Comparison of ENCODE assay signal across 10 mouse cellular contexts in genomic region chr9:91384136-91384500, GRCm38 (mm10). TPM values are rescaled to one million over a fixed set of nuclear protein-coding genes. Genes with fewer than 3 reads are reported as not detected.
DNase-seq lines count a peak whose midpoint lies in the region; ATAC-seq and TF ChIP-seq lines count a peak whose summit lies in the region.
"Had no signal": no experiment of that assay in that cellular context is flagged by ENCODE, and none has a peak within 500 bp of the region (broad histone marks: within the 10 kb centered on the region; RNA-seq: fewer than 3 reads in every experiment).

No protein-coding gene starts in this region.

- H3K9me3 ChIP-seq in E14TG2a.4 (ENCODE audit: low read length) (peaks cover 47% of the 10 kb centered on the region), G1E (replicated peaks) (peaks cover 60% of the 10 kb centered on the region)
- H3K9me3 ChIP-seq in embryonic facial prominence, embryonic 14.5 days (ENCODE audit: control insufficient read depth, low read length): no peaks in the 10 kb centered on the region
- no peaks in the 10 kb centered on the region for H3K9me3 ChIP-seq in limb, embryonic 13.5 days
- H3K9me3 ChIP-seq: liver, embryonic 13.5 days had no signal

- H3K36me3 ChIP-seq in E14TG2a.4 (ENCODE audit: insufficient read depth, low read length) (no peaks in the 10 kb centered on the region), G1E (replicated peaks) (no peaks in the 10 kb centered on the region)
- H3K36me3 ChIP-seq in embryonic facial prominence, embryonic 14.5 days (ENCODE audit: control insufficient read depth, insufficient read depth, low read length): no peaks in the 10 kb centered on the region
- H3K36me3 ChIP-seq in limb, embryonic 13.5 days: no peaks in the 10 kb centered on the region
- H3K36me3 ChIP-seq: liver, embryonic 13.5 days had no signal

- H3K27ac ChIP-seq in embryonic facial prominence, embryonic 14.5 days (replicated peaks; ENCODE audit: low read depth, low read length): no peak overlapping the region
- H3K27ac ChIP-seq in limb, embryonic 13.5 days: no peak overlapping the region
- H3K27ac ChIP-seq: liver, embryonic 13.5 days had no signal

- no peak for DNase-seq in G1E (ENCODE audit: low spot score)
- no peak for DNase-seq in embryonic facial prominence, embryonic 14.5 days (ENCODE audit: low spot score)
- no peak for DNase-seq in spleen, postnatal 4 days (ENCODE audit: low spot score in 2 of 2)
- no peak for DNase-seq in kidney, postnatal 14 days
- no peak for DNase-seq in layer of hippocampus, adult 11-12 months (ENCODE audit: low spot score)
- DNase-seq in gastrocnemius, adult 8-10 months (ENCODE audit: low spot score in 2 of 2): no peak
- DNase-seq: liver, embryonic 13.5 days had no signal

- peaks cover 25% of the 10 kb centered on the region for H3K4me1 ChIP-seq in E14TG2a.4 (replicated peaks; ENCODE audit: low read depth, low read length)
- no peaks in the 10 kb centered on the region for H3K4me1 ChIP-seq in G1E (ENCODE audit: insufficient read depth, low read depth, low read length)
- H3K4me1 ChIP-seq in embryonic facial prominence, embryonic 14.5 days (ENCODE audit: control insufficient read depth, insufficient read depth, low read length): peaks cover 7% of the 10 kb centered on the region; the same call in 1 of the 2 replicates
- H3K4me1 ChIP-seq in limb, embryonic 13.5 days: peaks cover 9% of the 10 kb centered on the region; the same call in 1 of the 2 replicates
- H3K4me1 ChIP-seq: liver, embryonic 13.5 days had no signal

- peak overlapping the region; percentile 54 for H3K4me3 ChIP-seq in E14TG2a.4 (replicated peaks; ENCODE audit: low read length)
- peak overlapping the region; percentile 23; the same call in 1 of the 2 replicates for H3K4me3 ChIP-seq in G1E (ENCODE audit: low read depth, low read length)
- H3K4me3 ChIP-seq in embryonic facial prominence, embryonic 14.5 days (ENCODE audit: low read depth, low read length): peak overlapping the region; percentile 2; the same call in 1 of the 2 replicates
- no peak overlapping the region for H3K4me3 ChIP-seq in limb, embryonic 13.5 days
- H3K4me3 ChIP-seq: liver, embryonic 13.5 days had no signal

- H3K27me3 ChIP-seq in E14TG2a.4 (ENCODE audit: insufficient read depth, low read length): peaks cover 89% of the 10 kb centered on the region
- no peaks in the 10 kb centered on the region; the same call in 1 of the 2 replicates for H3K27me3 ChIP-seq in G1E (ENCODE audit: insufficient read depth, low read length)
- H3K27me3 ChIP-seq in embryonic facial prominence, embryonic 14.5 days (replicated peaks; ENCODE audit: control insufficient read depth, insufficient read depth, low read length): peaks cover 100% of the 10 kb centered on the region
- peaks cover 97% of the 10 kb centered on the region for H3K27me3 ChIP-seq in limb, embryonic 13.5 days

- no peak for TF ChIP-seq CTCF in E14TG2a.4 (conservative IDR thresholded peaks at IDR 0.05; ENCODE audit: low read length)
- no peak for TF ChIP-seq CTCF in G1E (IDR thresholded peaks at IDR 0.05; ENCODE audit: low read depth, low read length)

- under 1% methylated on average over 25 of the region's 30 CpGs for WGBS in embryonic facial prominence, embryonic 14.5 days
- under 1% methylated on average over 30 of the region's 30 CpGs for WGBS in limb, embryonic 13.5 days

- peak overlapping the region; percentile 21; the same call in 1 of the 2 replicates for H3K4me2 ChIP-seq in embryonic facial prominence, embryonic 14.5 days (ENCODE audit: low read depth, low read length)
- no peak overlapping the region for H3K4me2 ChIP-seq in limb, embryonic 13.5 days (replicated peaks)
- H3K4me2 ChIP-seq: liver, embryonic 13.5 days had no signal

- no peak overlapping the region for H3K9ac ChIP-seq in embryonic facial prominence, embryonic 14.5 days (ENCODE audit: low read depth, low read length)
- H3K9ac ChIP-seq in limb, embryonic 13.5 days: no peak overlapping the region
- H3K9ac ChIP-seq: liver, embryonic 13.5 days had no signal

- no peak for ATAC-seq in G1E (ENCODE audit: extremely low read depth, insufficient number of reproducible peaks, low FRiP score, poor library complexity, severe bottlenecking)
- ATAC-seq in embryonic facial prominence, embryonic 14.5 days (ENCODE audit: low read depth): peak; percentile 31
- peak; percentile 43 for ATAC-seq in limb, embryonic 13.5 days (ENCODE audit: low FRiP score, low read depth)

RNA-seq across cellular contexts. Expression of gene Zic1, which starts 18.5 kb away (rescaled TPM):
- total RNA-seq in G1E (2014; fragmentation: Nextera tagmentation) (not detected in 2 replicates), G1E (2017) (0.05 and 0.06 TPM in 2 replicates)
- polyA plus RNA-seq in G1E (2012): not detected in 2 replicates
- polyA plus RNA-seq in embryonic facial prominence, embryonic 14.5 days (2014; fragmentation: Nextera tagmentation; extraction: Ambion mirVana): 2.7 and 2.8 TPM in 2 replicates
- polyA plus RNA-seq in limb, embryonic 13.5 days (2015; fragmentation: Nextera tagmentation; extraction: Ambion mirVana): 0.22 and 0.28 TPM in 2 replicates
- total RNA-seq in gastrocnemius, adult 8-10 months (2022): 1 to 10 TPM in 3 of 4 experiments, under 1 TPM in 1; 0.65 to 2.2 (median 1.4) TPM
- total RNA-seq: hematopoietic stem cell, adult 5-6 weeks had no signal

RNA-seq across cellular contexts. Expression of gene Zic4, which starts 21.9 kb away (rescaled TPM):
- total RNA-seq in G1E (2014; fragmentation: Nextera tagmentation) (not detected in 2 replicates), G1E (2017) (0.16 and 0.23 TPM in 2 replicates)
- polyA plus RNA-seq in G1E (2012): not detected in 2 replicates
- polyA plus RNA-seq in embryonic facial prominence, embryonic 14.5 days (2014; fragmentation: Nextera tagmentation; extraction: Ambion mirVana): 7.6 and 9.7 TPM in 2 replicates
- 0.33 and 0.41 TPM in 2 replicates for polyA plus RNA-seq in limb, embryonic 13.5 days (2015; fragmentation: Nextera tagmentation; extraction: Ambion mirVana)
- under 1 TPM in 1 of 4 experiments, not detected in 3; 0.18 TPM for total RNA-seq in gastrocnemius, adult 8-10 months (2022)
- total RNA-seq: hematopoietic stem cell, adult 5-6 weeks had no signal
- polyA plus RNA-seq: liver, embryonic 13.5 days had no signal
